Mouse (Mus musculus) heart, embryonic 15.5 days (tissue): ENCODE results near the gene Slc15a2. TPM values are rescaled to one million over a fixed set of nuclear protein-coding genes. Genes with fewer than 3 reads are reported as not detected.

ENCODE experiments used
- ATAC-seq: fragments of 200-750 bp; cut with Nextera tagmentation; replicated peaks from 2 replicates; pipeline ENCODE4 v1.8.0; 2017; ENCODE audit warnings: low read depth, moderate TSS enrichment; ENCODE audit not compliant: insufficient number of reproducible peaks, insufficient read depth, low FRiP score
- H3K27ac ChIP-seq: fragments of 300-500 bp; sonication (generic); 2 replicates; pipeline ENCODE4 v1.5.1; 2015; ENCODE audit warnings: mild to moderate bottlenecking, inconsistent platforms
- H3K27me3 ChIP-seq: fragments of 300-500 bp; sonication (generic); 2 replicates; pipeline ENCODE4 v1.6.1; 2015; ENCODE audit warnings: inconsistent platforms
- H3K36me3 ChIP-seq: fragments of 300-500 bp; sonication (generic); 2 replicates; pipeline ENCODE4 v1.6.1; 2015; ENCODE audit warnings: mild to moderate bottlenecking, inconsistent platforms
- H3K4me1 ChIP-seq: fragments of 300-500 bp; sonication (generic); replicated peaks from 2 replicates; pipeline ENCODE4 v1.6.1; 2015; ENCODE audit warnings: inconsistent platforms
- H3K4me2 ChIP-seq: fragments of 300-500 bp; sonication (generic); 2 replicates; pipeline ENCODE4 v1.6.1; 2015; ENCODE audit warnings: inconsistent platforms, mild to moderate bottlenecking, moderate library complexity
- H3K4me3 ChIP-seq: fragments of 300-500 bp; sonication (generic); 2 replicates; pipeline ENCODE4 v1.5.1; 2015; ENCODE audit warnings: mild to moderate bottlenecking, inconsistent platforms
- H3K9ac ChIP-seq: fragments of 300-500 bp; sonication (generic); 2 replicates; pipeline ENCODE4 v1.6.1; 2015; ENCODE audit warnings: mild to moderate bottlenecking, inconsistent platforms
- H3K9me3 ChIP-seq: fragments of 300-500 bp; sonication (generic); replicated peaks from 2 replicates; pipeline ENCODE4 v1.6.1; 2016; ENCODE audit warnings: inconsistent platforms
- WGBS: fragments of 180-500 bp; shearing (Covaris S2); methylation state at CpG from one replicate; pipeline ENCODE4 v1.1.7; 2015; ENCODE audit warnings: mixed read lengths; 5-methylcytosine and 5-hydroxymethylcytosine counted together
- polyA plus RNA-seq: library from polyadenylated mRNA; unstranded; fragments of >200 nt; fragmentation: Nextera tagmentation; extraction: Ambion mirVana; gene quantifications from 2 replicates; pipeline ENCODE4 v1.2.1, GENCODE M21; 2015

Gene Slc15a2
- polyA plus RNA-seq = 2.2 and 4.3 TPM in 2 replicates

DNA sequence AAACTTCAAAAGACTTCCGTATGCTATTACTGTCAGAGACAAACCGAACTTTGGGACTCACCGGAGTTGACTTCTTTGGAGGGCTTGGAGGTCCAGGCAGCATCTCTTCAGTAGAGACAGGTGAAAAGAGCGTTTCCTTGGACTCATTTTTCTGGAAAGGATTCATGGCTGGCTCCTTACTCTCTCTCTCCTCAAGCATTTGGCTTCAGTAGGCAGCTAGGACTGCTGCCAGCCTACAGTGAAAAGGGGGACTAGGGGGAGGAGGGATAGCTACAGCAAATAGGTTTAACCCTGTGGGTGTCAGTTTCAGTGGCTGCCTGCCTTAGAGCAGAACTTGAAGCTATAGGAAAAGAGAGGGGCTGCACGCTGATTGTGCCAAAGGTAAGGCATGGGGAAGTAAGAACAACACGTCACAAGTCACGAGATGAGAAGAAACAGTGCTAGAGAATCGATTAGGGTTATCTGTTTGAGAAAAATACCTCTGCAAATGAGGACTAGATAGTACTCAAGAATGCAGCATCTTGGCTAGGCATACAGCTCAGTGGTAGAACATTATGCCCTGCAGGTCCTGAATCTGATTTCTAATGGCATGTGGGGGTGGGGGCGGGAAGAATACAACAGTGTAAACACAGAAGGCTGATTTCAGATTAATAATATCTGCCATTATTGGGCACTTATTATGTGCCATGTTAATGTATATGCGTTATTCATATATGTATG lies at the start of gene Slc15a2:
Gene Slc15a2, minus strand, starts transcription at position 369 of the 720 bp plus-strand sequence.
- Histone ChIP-seq H3K27me3 (no peaks in the 10 kb centered on the region), H3K9ac (no peak within 1 kb of the TSS), H3K27ac (no peak within 1 kb of the TSS), H3K4me1 (0 out of 2 replicates have a peak, but pooled peaks cover 2% of the 10 kb centered on the region), H3K36me3 (no peaks in the 10 kb centered on the region), H3K9me3 (no peaks in the 10 kb centered on the region), H3K4me2 (peak within 1 kb of the TSS; percentile 25; the same call in 1 of the 2 replicates), H3K4me3 (peak within 1 kb of the TSS; percentile 19; the same call in 1 of the 2 replicates)
- 56% methylated on average over 10 of the region's 10 CpGs for WGBS
- no peak for ATAC-seq

DNA sequence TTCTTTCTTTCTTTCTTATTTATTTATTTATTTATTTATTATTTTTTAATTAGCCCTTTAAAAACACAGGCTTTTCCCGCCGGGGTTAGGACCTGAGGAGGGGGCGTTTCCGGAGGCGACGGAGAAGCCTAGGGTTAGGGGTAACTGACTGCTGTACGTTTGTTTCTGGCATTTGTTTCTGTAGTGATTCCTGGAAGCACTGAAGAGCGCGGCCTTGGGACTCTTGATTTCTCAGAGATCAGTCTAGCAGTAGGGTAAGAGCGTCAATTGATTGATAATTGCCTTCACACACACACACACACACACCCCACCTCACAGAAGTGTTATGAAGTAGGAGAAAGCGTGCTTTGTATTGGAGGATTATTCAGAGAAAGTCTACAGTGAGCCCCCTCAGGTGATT lies 44.1 kb upstream of the Slc15a2 start:
- H3K4me1 ChIP-seq = peaks cover 9% of the 10 kb centered on the region; the same call in 1 of the 2 replicates
- no peaks in the 10 kb centered on the region for H3K36me3 ChIP-seq
- peaks cover 3% of the 10 kb centered on the region; the same call in 1 of the 2 replicates for H3K27me3 ChIP-seq
- WGBS = 8% methylated on average over 11 of the region's 11 CpGs
- H3K27ac ChIP-seq = no peak overlapping the region; the same call in 1 of the 2 replicates
- H3K4me3 ChIP-seq = peak overlapping the region; percentile 99
- H3K9me3 ChIP-seq = no peaks in the 10 kb centered on the region
- H3K4me2 ChIP-seq = peak overlapping the region; percentile 92
- H3K9ac ChIP-seq = peak overlapping the region; percentile 96
- ATAC-seq = peak; percentile 6; the same call in 1 of the 2 replicates

- H3K9me3 ChIP-seq = no peaks in the 10 kb centered on the region
- ATAC-seq = peak; percentile 98
- peak within 1 kb of the TSS; percentile 54 for H3K27ac ChIP-seq
- H3K36me3 ChIP-seq = no peaks in the 10 kb centered on the region
- peaks cover 9% of the 10 kb centered on the region; the same call in 1 of the 2 replicates for H3K4me1 ChIP-seq
- H3K4me2 ChIP-seq = peak within 1 kb of the TSS; percentile 92
- WGBS = under 1% methylated on average over 55 of the region's 64 CpGs
- H3K4me3 ChIP-seq = peak within 1 kb of the TSS; percentile 99
- H3K9ac ChIP-seq = peak within 1 kb of the TSS; percentile 96
- peaks cover 3% of the 10 kb centered on the region; the same call in 1 of the 2 replicates for H3K27me3 ChIP-seq
These were observed 43.5 kb upstream of the Slc15a2 start, which contains the start of gene Iqcb1 for GRCm38 (mm10) chr16:36828054-36828786. TSS of gene Iqcb1 (plus strand) at chr16:36828385.

GRCm38 (mm10) chr16:36827611-36828053 lies 42.9 kb upstream of the Slc15a2 start:
- Histone ChIP-seq H3K36me3 (no peaks in the 10 kb centered on the region), H3K27ac (no peak overlapping the region), H3K4me1 (peaks cover 9% of the 10 kb centered on the region; the same call in 1 of the 2 replicates), H3K4me2 (peak overlapping the region; percentile 92), H3K9ac (peak overlapping the region; percentile 96), H3K27me3 (peaks cover 3% of the 10 kb centered on the region; the same call in 1 of the 2 replicates), H3K9me3 (no peaks in the 10 kb centered on the region), H3K4me3 (peak overlapping the region; percentile 99)
- 6% methylated on average over 11 of the region's 11 CpGs for WGBS
- peak; percentile 16; the same call in 1 of the 2 replicates for ATAC-seq

DNA sequence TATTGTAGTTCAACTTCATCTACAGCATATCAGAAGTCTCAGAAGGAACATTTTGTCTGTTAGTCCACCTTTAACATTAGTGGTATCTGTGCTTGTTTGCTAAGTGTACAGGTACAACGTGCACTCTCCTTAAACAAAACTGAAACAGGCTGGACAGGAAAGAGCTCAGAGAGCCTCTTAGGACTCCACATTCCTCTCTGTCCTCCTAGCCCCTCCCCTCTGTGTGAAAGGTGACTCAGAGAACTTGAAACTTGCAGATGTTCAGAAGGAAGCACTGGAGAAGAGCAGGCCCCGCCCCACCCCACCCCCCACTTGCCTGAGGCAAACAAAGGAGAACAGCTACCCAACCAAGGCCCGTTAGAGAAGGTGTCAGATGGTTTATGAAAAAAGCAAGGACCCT lies 36.7 kb upstream of the Slc15a2 start:
- H3K9ac ChIP-seq = no peak overlapping the region
- no peak for ATAC-seq
- H3K4me2 ChIP-seq = no peak overlapping the region
- no peaks in the 10 kb centered on the region for H3K4me1 ChIP-seq
- H3K4me3 ChIP-seq = no peak overlapping the region
- no peaks in the 10 kb centered on the region for H3K27me3 ChIP-seq
- H3K9me3 ChIP-seq = no peaks in the 10 kb centered on the region
- no peak overlapping the region for H3K27ac ChIP-seq
- 6% methylated on average over 3 of the region's 3 CpGs for WGBS
- no peaks in the 10 kb centered on the region for H3K36me3 ChIP-seq

GRCm38 (mm10) chr16:36820747-36821146 lies 36.0 kb upstream of the Slc15a2 start:
- Histone ChIP-seq H3K36me3 (no peaks in the 10 kb centered on the region), H3K9ac (no peak overlapping the region), H3K27me3 (no peaks in the 10 kb centered on the region), H3K4me1 (no peaks in the 10 kb centered on the region), H3K27ac (no peak overlapping the region), H3K9me3 (no peaks in the 10 kb centered on the region), H3K4me3 (no peak overlapping the region), H3K4me2 (no peak overlapping the region)
- no peak for ATAC-seq
- 45% methylated on average over 3 of the region's 3 CpGs for WGBS

DNA sequence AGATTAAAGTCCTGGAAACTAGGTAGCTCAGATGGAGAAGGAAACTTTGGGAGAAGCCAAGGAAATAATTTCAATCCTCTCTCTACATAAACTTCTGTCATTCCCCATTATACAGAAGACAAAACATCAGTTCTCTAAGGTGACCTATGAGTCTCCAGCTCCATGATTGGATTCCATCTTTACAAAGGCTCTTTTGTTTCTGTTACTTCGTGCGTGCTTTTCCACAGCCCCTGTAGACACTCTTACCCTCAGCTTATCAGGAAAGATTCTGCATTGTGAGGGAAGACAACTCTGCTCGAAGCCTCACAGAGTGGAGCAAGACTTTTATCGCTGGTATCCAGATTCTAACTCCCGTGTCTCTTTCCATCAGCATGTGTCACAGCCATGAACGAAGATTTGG lies 35.3 kb upstream of the Slc15a2 start:
- Histone ChIP-seq H3K4me1 (no peaks in the 10 kb centered on the region), H3K36me3 (no peaks in the 10 kb centered on the region), H3K9me3 (no peaks in the 10 kb centered on the region), H3K27ac (no peak overlapping the region), H3K4me2 (no peak overlapping the region), H3K4me3 (no peak overlapping the region), H3K9ac (no peak overlapping the region), H3K27me3 (no peaks in the 10 kb centered on the region)
- 61% methylated on average over 6 of the region's 6 CpGs for WGBS
- no peak for ATAC-seq

GRCm38 (mm10) chr16:36817321-36817926 lies 32.7 kb upstream of the Slc15a2 start:
- no peaks in the 10 kb centered on the region for H3K27me3 ChIP-seq
- no peaks in the 10 kb centered on the region for H3K4me1 ChIP-seq
- no peak overlapping the region for H3K4me2 ChIP-seq
- no peak overlapping the region for H3K4me3 ChIP-seq
- H3K27ac ChIP-seq = no peak overlapping the region
- no peaks in the 10 kb centered on the region for H3K36me3 ChIP-seq
- ATAC-seq = peak; percentile 64
- WGBS = 17% methylated on average over 7 of the region's 7 CpGs
- H3K9me3 ChIP-seq = no peaks in the 10 kb centered on the region
- H3K9ac ChIP-seq = no peak overlapping the region

- H3K9me3 ChIP-seq = no peaks in the 10 kb centered on the region
- H3K4me2 ChIP-seq = no peak overlapping the region
- no peak overlapping the region for H3K4me3 ChIP-seq
- no peak overlapping the region for H3K27ac ChIP-seq
- no peaks in the 10 kb centered on the region for H3K4me1 ChIP-seq
- H3K36me3 ChIP-seq = no peaks in the 10 kb centered on the region
- H3K9ac ChIP-seq = no peak overlapping the region
- no peak for ATAC-seq
- no peaks in the 10 kb centered on the region for H3K27me3 ChIP-seq
These were observed 32.2 kb upstream of the Slc15a2 start for GRCm38 (mm10) chr16:36816916-36817315.

GRCm38 (mm10) chr16:36813680-36814079 lies 28.9 kb upstream of the Slc15a2 start:
- Histone ChIP-seq H3K27ac (no peak overlapping the region), H3K4me2 (no peak overlapping the region), H3K9me3 (no peaks in the 10 kb centered on the region), H3K4me3 (no peak overlapping the region), H3K9ac (no peak overlapping the region), H3K36me3 (no peaks in the 10 kb centered on the region), H3K4me1 (no peaks in the 10 kb centered on the region), H3K27me3 (no peaks in the 10 kb centered on the region)
- WGBS = 46% methylated on average over 3 of the region's 3 CpGs
- ATAC-seq = no peak

DNA sequence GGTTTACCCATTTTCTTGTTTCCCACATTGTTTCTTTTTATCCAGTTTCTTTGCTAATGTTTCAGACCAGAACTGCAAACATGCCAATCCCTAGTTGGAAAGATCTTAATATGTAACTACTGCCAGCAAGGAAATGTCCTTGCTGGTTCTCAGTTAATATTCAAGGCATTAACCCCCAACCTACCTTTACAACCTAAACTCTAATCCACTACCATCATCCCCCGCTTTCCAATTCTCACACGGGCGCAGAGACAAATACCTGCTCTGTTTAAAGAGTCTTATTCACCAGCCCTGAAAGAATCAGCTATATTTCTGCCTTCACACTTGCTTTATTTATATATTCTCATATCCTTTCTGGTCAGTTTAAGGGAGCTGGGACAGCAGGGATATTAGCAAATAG lies 23.9 kb upstream of the Slc15a2 start:
- H3K4me1 ChIP-seq = no peaks in the 10 kb centered on the region
- H3K27ac ChIP-seq = no peak overlapping the region
- no peak overlapping the region for H3K4me3 ChIP-seq
- ATAC-seq = no peak
- 86% methylated on average over 3 of the region's 3 CpGs for WGBS
- no peaks in the 10 kb centered on the region for H3K9me3 ChIP-seq
- H3K36me3 ChIP-seq = no peaks in the 10 kb centered on the region
- no peaks in the 10 kb centered on the region for H3K27me3 ChIP-seq
- no peak overlapping the region for H3K4me2 ChIP-seq
- no peak overlapping the region for H3K9ac ChIP-seq
